Mouse (Mus musculus): Measurements from ENCODE around the gene Myo1d.

GRCm38 (mm10) chr11:80789647-80790240 is 9.9 kb upstream of the Myo1d start:
- no peak for TF ChIP-seq CTCF (conservative IDR thresholded peaks at IDR 0.05; ENCODE audit: insufficient read depth, insufficient read length, low read depth, low read length)
- TF ChIP-seq POLR2A (IDR thresholded peaks at IDR 0.05; ENCODE audit: low read depth, low read length) = no peak

Data from kidney, adult 2 months (tissue).